Mouse (Mus musculus) liver, embryonic 14.5 days (tissue): ENCODE results near the gene Actn4.

ENCODE experiments used
- CTCF ChIP-seq: IDR thresholded peaks from 2 replicates; pipeline ENCODE4 v1.5.1; 2016; ENCODE audit warnings: antibody characterized with exemption, low read depth, control low read depth
- EP300 ChIP-seq: IDR thresholded peaks from 2 replicates; pipeline ENCODE4 v1.6.1; 2016; ENCODE audit warnings: antibody characterized with exemption, low read depth

DNA sequence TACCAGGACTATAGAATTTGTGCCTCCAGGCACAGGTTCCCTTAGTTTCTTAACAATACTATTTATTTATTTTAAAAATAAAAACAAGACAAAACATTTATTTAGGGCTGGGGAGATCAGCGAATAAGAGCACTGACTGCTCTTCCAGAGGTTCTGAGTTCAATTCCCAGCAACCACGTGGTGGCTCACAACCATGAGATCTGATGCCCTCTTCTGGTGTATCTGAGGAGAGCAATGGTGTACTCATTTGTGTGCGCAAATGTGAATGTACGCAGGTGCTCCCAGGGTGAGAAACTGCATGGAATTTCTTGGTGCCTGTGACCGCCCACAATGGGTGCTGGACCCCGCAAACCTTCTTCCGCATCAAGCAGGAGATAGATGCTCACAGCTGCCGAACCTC is 10.9 kb upstream of the Actn4 start:
- peak; percentile 18; the same call in 1 of the 2 replicates for TF ChIP-seq CTCF
- no peak for TF ChIP-seq EP300
